Mouse (Mus musculus) MEL (cell line): ENCODE results near the gene Tmco4. TPM values are rescaled to one million over a fixed set of nuclear protein-coding genes. Genes with fewer than 3 reads are reported as not detected.

Source experiments
- DNase-seq: peaks from one replicate; pipeline ENCODE4 v3.0.0; 2011; ENCODE audit warnings: low read depth, low spot score
- H3K27ac ChIP-seq: 2 replicates; pipeline ENCODE4 v1.5.1; 2012; ENCODE audit warnings: low read depth, mild to moderate bottlenecking, control low read depth, low read length, moderate library complexity; ENCODE audit not compliant: control insufficient read depth
- H3K27me3 ChIP-seq, 2 experiments: fragments of 150-350 bp in 1 of 2; sonication (generic) in 1 of 2; 2 replicates each; pipeline ENCODE4 v1.6.1; 2012; ENCODE audit warnings: low read length in 2 of 2, mild to moderate bottlenecking in 2 of 2, improper control_type of control experiment in 1 of 2, moderate library complexity in 1 of 2; ENCODE audit not compliant: insufficient read depth in 2 of 2, control insufficient read depth in 1 of 2
- H3K36me3 ChIP-seq, 2 experiments: 2 replicates each; pipeline ENCODE4 v1.6.1; 2012 to 2014; ENCODE audit warnings: low read length in 2 of 2, improper control_type of control experiment in 1 of 2, inconsistent platforms in 1 of 2, mild to moderate bottlenecking in 1 of 2; ENCODE audit not compliant: insufficient read depth in 2 of 2, control insufficient read depth in 1 of 2
- H3K4me1 ChIP-seq, 2 experiments: fragments of 150-350 bp in 1 of 2; sonication (generic) in 1 of 2; 2 replicates each; pipeline ENCODE4 v1.6.1; 2012; ENCODE audit warnings: low read length in 2 of 2, improper control_type of control experiment in 1 of 2, mild to moderate bottlenecking in 1 of 2; ENCODE audit not compliant: insufficient read depth in 2 of 2, control insufficient read depth in 1 of 2
- H3K4me3 ChIP-seq, 2 experiments: fragments of 150-350 bp in 1 of 2; sonication (generic) in 1 of 2; 2 replicates each; pipeline ENCODE4 v1.5.1; 2012; ENCODE audit warnings: low read depth in 2 of 2, low read length in 2 of 2, mild to moderate bottlenecking in 2 of 2, moderate library complexity in 2 of 2, control low read depth in 1 of 2, improper control_type of control experiment in 1 of 2; ENCODE audit not compliant: control insufficient read depth in 1 of 2, insufficient read depth in 1 of 2
- H3K79me2 ChIP-seq: 2 replicates; pipeline ENCODE4 v1.6.1; 2012; ENCODE audit warnings: mild to moderate bottlenecking, low read length, moderate library complexity; ENCODE audit not compliant: control insufficient read depth, poor library complexity, insufficient read depth
- H3K9ac ChIP-seq: 2 replicates; pipeline ENCODE4 v1.6.1; 2012; ENCODE audit warnings: low read depth, mild to moderate bottlenecking, control low read depth, low read length, moderate library complexity; ENCODE audit not compliant: control insufficient read depth, poor library complexity, severe bottlenecking
- H3K9me3 ChIP-seq: fragments of 150-350 bp; sonication (generic); replicated peaks from 2 replicates; pipeline ENCODE4 v1.6.1; 2012; ENCODE audit warnings: mild to moderate bottlenecking, low read length, improper control_type of control experiment, moderate library complexity; ENCODE audit not compliant: insufficient read depth
- BHLHE40 ChIP-seq: IDR thresholded peaks from 2 replicates; pipeline ENCODE4 v1.6.1; 2012; ENCODE audit warnings: low read depth, mild to moderate bottlenecking, inconsistent platforms, low read length, improper control_type of control experiment, borderline replicate concordance
- CHD1 ChIP-seq: IDR thresholded peaks from 2 replicates; pipeline ENCODE4 v1.6.1; 2012; ENCODE audit warnings: low read depth, mild to moderate bottlenecking, inconsistent platforms, low read length, improper control_type of control experiment
- CHD2 ChIP-seq: IDR thresholded peaks from 2 replicates; pipeline ENCODE4 v1.6.1; 2011; ENCODE audit warnings: low read length, improper control_type of control experiment
- E2F4 ChIP-seq: IDR thresholded peaks from 2 replicates; pipeline ENCODE4 v1.6.1; 2011; ENCODE audit warnings: low read depth, low read length, improper control_type of control experiment, borderline replicate concordance
- ETS1 ChIP-seq: IDR thresholded peaks from 2 replicates; pipeline ENCODE4 v1.6.1; 2012; ENCODE audit warnings: low read depth, mild to moderate bottlenecking, inconsistent platforms, low read length, improper control_type of control experiment, moderate library complexity
- GABPA ChIP-seq: IDR thresholded peaks from 2 replicates; pipeline ENCODE4 v1.6.1; 2012; ENCODE audit warnings: low read depth, mild to moderate bottlenecking, inconsistent platforms, low read length, improper control_type of control experiment, moderate library complexity
- GATA1 ChIP-seq: IDR thresholded peaks from 2 replicates; pipeline ENCODE4 v1.6.1; 2011; ENCODE audit warnings: low read depth, low read length, improper control_type of control experiment
- HCFC1 ChIP-seq: IDR thresholded peaks from 2 replicates; pipeline ENCODE4 v1.6.1; 2012; ENCODE audit warnings: low read depth, mild to moderate bottlenecking, inconsistent platforms, low read length, improper control_type of control experiment, moderate library complexity
- JUND ChIP-seq: IDR thresholded peaks from 2 replicates; pipeline ENCODE4 v1.6.1; 2011; ENCODE audit warnings: low read depth, mild to moderate bottlenecking, improper control_type of control experiment, low read length
- KAT2A ChIP-seq: conservative IDR thresholded peaks from 2 replicates; pipeline ENCODE4 v1.6.1; 2012; ENCODE audit warnings: low read depth, low read length, improper control_type of control experiment, inconsistent platforms
- MAFK ChIP-seq: IDR thresholded peaks from 2 replicates; pipeline ENCODE4 v1.6.1; 2011; ENCODE audit warnings: low read depth, mild to moderate bottlenecking, low read length, improper control_type of control experiment, borderline replicate concordance
- MAZ ChIP-seq: IDR thresholded peaks from 2 replicates; pipeline ENCODE4 v1.6.1; 2012; ENCODE audit warnings: low read depth, mild to moderate bottlenecking, inconsistent platforms, low read length, improper control_type of control experiment
- MEF2A ChIP-seq: IDR thresholded peaks from 2 replicates; pipeline ENCODE4 v1.6.1; 2014; ENCODE audit warnings: low read depth, mild to moderate bottlenecking, inconsistent platforms, low read length, improper control_type of control experiment; ENCODE audit not compliant: poor library complexity, insufficient replicate concordance, severe bottlenecking; ENCODE audit errors: extremely low read depth
- MXI1 ChIP-seq: IDR thresholded peaks from 2 replicates; pipeline ENCODE4 v1.6.1; 2011; ENCODE audit warnings: mild to moderate bottlenecking, low read depth, low read length, improper control_type of control experiment
- MYC ChIP-seq: IDR thresholded peaks from 2 replicates; pipeline ENCODE4 v1.6.1; 2011; ENCODE audit warnings: low read depth, mild to moderate bottlenecking, low read length, improper control_type of control experiment, moderate library complexity
- NELFE ChIP-seq: IDR thresholded peaks from 2 replicates; pipeline ENCODE4 v1.6.1; 2011; ENCODE audit warnings: low read depth, low read length, improper control_type of control experiment
- NRF1 ChIP-seq: IDR thresholded peaks from 2 replicates; pipeline ENCODE4 v1.6.1; 2014; ENCODE audit warnings: low read depth, mild to moderate bottlenecking, inconsistent platforms, low read length, improper control_type of control experiment, moderate library complexity; ENCODE audit not compliant: poor library complexity, insufficient read depth, severe bottlenecking
- POLR2AphosphoS2 ChIP-seq: IDR thresholded peaks from 2 replicates; pipeline ENCODE4 v1.6.1; 2011; ENCODE audit warnings: low read length, improper control_type of control experiment
- POLR2AphosphoS5 ChIP-seq: IDR thresholded peaks from 2 replicates; pipeline ENCODE4 v1.6.1; 2012; ENCODE audit warnings: low read depth, borderline replicate concordance, mild to moderate bottlenecking, inconsistent platforms, low read length, moderate library complexity, mixed read lengths
- RCOR1 ChIP-seq: IDR thresholded peaks from 2 replicates; pipeline ENCODE4 v1.6.1; 2012; ENCODE audit warnings: low read depth, mild to moderate bottlenecking, inconsistent platforms, low read length, improper control_type of control experiment
- SMC3 ChIP-seq: IDR thresholded peaks from 2 replicates; pipeline ENCODE4 v1.6.1; 2011; ENCODE audit warnings: low read depth, low read length, improper control_type of control experiment
- TAL1 ChIP-seq: IDR thresholded peaks from 2 replicates; pipeline ENCODE4 v1.6.1; 2012; ENCODE audit warnings: mild to moderate bottlenecking, inconsistent platforms, low read length, moderate library complexity, mixed read lengths
- TCF12 ChIP-seq: IDR thresholded peaks from 2 replicates; pipeline ENCODE4 v1.6.1; 2014; ENCODE audit warnings: low read depth, mild to moderate bottlenecking, inconsistent platforms, low read length, improper control_type of control experiment, moderate library complexity
- ZC3H11A ChIP-seq: IDR thresholded peaks from 2 replicates; pipeline ENCODE4 v1.6.1; 2012; ENCODE audit warnings: low read depth, mild to moderate bottlenecking, inconsistent platforms, low read length, improper control_type of control experiment
- ZMIZ1 ChIP-seq: IDR thresholded peaks from 2 replicates; pipeline ENCODE4 v1.6.1; 2012; ENCODE audit warnings: low read depth, mild to moderate bottlenecking, inconsistent platforms, low read length, improper control_type of control experiment, moderate library complexity
- polyA plus RNA-seq, 2 experiments: library from polyadenylated mRNA; stranded (reverse) in 1 of 2; unstranded in 1 of 2; fragments of >175 nt in 1 of 2; fragments of >200 nt in 1 of 2; gene quantifications; 2 replicates each; pipeline versions ENCODE4 v1.2.1 to v1.2.4; 2012; ENCODE audit warnings: low replicate concordance in 2 of 2, low read depth in 1 of 2; ENCODE audit not compliant: insufficient read length in 2 of 2, insufficient read depth in 1 of 2, missing spikeins in 1 of 2
- total RNA-seq: library from RNA; depleted of rRNA; stranded (reverse); fragments of 300-350 nt; gene quantifications from 2 replicates; pipeline ENCODE4 v1.2.3, GENCODE M21; 2012

Tmco4 gene
- total and polyA plus RNA-seq, 3 experiments, result 16.5 to 24.7 TPM; not detected in 1

- DNase-seq, result no peak
- Histone ChIP-seq H3K9me3 (no peaks in the 10 kb centered on the region), H3K4me3 (no peak overlapping the region), H3K36me3 (no peaks in the 10 kb centered on the region), H3K9ac (no peak overlapping the region), H3K27me3 (no peaks in the 10 kb centered on the region), H3K4me1 (no peaks in the 10 kb centered on the region), H3K27ac (no peak overlapping the region), H3K79me2 (no peaks in the 10 kb centered on the region)
- TF ChIP-seq TAL1 (no peak), ZMIZ1 (no peak), GABPA (no peak), NELFE (no peak), CHD2 (no peak), MYC (no peak), NRF1 (no peak), E2F4 (no peak), SMC3 (no peak), MAFK (no peak), HCFC1 (no peak), KAT2A (no peak), TCF12 (no peak), MAZ (no peak), JUND (no peak), ZC3H11A (no peak), CHD1 (no peak), RCOR1 (no peak), GATA1 (no peak), BHLHE40 (no peak)
These were observed 81.7 kb downstream of the Tmco4 start for GRCm38 (mm10) chr4:139054300-139054923.

DNA sequence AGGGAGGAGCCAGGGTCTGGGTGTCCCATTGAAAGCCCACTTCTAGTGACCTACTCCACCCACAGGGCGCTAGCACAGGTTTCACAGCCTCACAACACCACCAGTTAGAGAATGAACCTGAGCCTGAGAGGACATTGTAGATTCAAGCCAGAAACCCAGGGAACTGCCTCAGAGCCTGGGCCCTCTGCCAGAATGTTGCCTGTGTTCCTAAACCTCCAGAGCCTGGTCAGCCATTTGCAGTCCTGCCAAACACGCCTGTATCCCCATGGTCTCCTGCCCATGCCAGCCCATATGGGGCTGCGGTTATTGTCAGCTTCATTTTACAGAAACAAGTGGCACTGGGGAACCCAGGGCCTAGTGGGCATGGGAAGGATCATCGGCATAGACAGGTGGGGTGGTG lies 82.6 kb downstream of the Tmco4 start:
- H3K36me3 ChIP-seq, result no peaks in the 10 kb centered on the region
- H3K27me3 ChIP-seq, result no peaks in the 10 kb centered on the region
- H3K79me2 ChIP-seq, result no peaks in the 10 kb centered on the region
- H3K9me3 ChIP-seq, result no peaks in the 10 kb centered on the region
- TF ChIP-seq POLR2AphosphoS5, result no peak
- TF ChIP-seq MYC, result no peak
- TF ChIP-seq MAFK, result no peak
- no peak for TF ChIP-seq SMC3
- TF ChIP-seq MXI1, result no peak
- TF ChIP-seq NRF1, result no peak
- TF ChIP-seq POLR2AphosphoS2, result no peak
- no peak for TF ChIP-seq KAT2A
- no peak for TF ChIP-seq ETS1
- no peak for TF ChIP-seq JUND
- no peak for TF ChIP-seq MEF2A
- DNase-seq, result no peak
- H3K27ac ChIP-seq, result no peak overlapping the region
- H3K4me3 ChIP-seq, result no peak overlapping the region
- H3K4me1 ChIP-seq, result no peaks in the 10 kb centered on the region
- H3K9ac ChIP-seq, result no peak overlapping the region
